8 mouse cellular contexts compared by ENCODE assay signal in the genomic region with DNA sequence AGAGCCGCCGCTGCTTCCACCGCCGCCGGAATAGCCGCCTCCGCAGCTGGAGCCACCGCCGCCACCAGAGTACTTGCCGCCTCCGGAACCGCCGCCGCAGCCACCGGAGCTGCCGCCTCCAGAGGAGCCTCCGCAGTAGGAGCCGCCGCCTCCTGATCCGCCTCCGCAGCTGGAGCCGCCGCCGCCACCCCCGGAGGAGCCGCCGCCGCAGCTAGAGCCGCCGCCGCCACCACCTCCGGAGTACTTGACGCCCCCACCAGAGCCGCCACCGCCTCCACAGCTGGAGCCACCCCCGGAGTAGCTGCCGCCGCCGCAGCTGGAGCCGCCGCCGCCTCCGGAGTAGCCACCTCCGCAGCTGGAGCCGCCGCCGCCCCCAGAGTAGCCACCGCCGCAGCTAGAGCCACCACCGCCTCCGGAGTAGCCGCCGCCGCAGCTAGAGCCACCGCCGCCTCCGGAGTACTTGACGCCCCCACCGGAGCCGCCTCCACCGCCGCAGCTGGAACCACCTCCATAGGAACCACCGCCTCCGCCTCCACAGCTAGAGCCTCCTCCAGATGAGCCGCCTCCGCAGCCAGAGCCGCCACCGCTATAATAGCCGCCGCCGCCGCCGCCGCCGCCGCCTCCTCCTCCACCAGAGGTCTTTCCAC. TPM values are rescaled to one million over a fixed set of nuclear protein-coding genes. Genes with fewer than 3 reads are reported as not detected.
A peak's percentile ranks its signal among the peaks of the same experiment; 100 is the strongest.
DNase-seq lines count a peak whose midpoint lies in the region; ATAC-seq and TF ChIP-seq lines count a peak whose summit lies in the region.

No protein-coding gene starts in this region.

- peak overlapping the region; percentile 63 for H3K9ac ChIP-seq in forebrain, embryonic 12.5 days
- H3K9ac ChIP-seq in heart, postnatal 0 days (replicated peaks; ENCODE audit: low read depth, low read length), result peak overlapping the region; percentile 45
- H3K9ac ChIP-seq in lung, embryonic 14.5 days, result peak overlapping the region; percentile 52

- TF ChIP-seq EP300 in heart, postnatal 0 days (IDR thresholded peaks at IDR 0.05; ENCODE audit: low read depth), result no peak

- no peak for TF ChIP-seq CTCF in C2C12 (IDR thresholded peaks at IDR 0.05; ENCODE audit: control insufficient read depth, insufficient read depth, insufficient read length)
- TF ChIP-seq CTCF in heart, postnatal 0 days (IDR thresholded peaks at IDR 0.05; ENCODE audit: low read depth), result no peak
- no peak for TF ChIP-seq CTCF in layer of hippocampus, adult 2 months (conservative IDR thresholded peaks at IDR 0.05)
- TF ChIP-seq CTCF in lung, embryonic 14.5 days (IDR thresholded peaks at IDR 0.05; ENCODE audit: low read depth), result no peak
- TF ChIP-seq CTCF in olfactory bulb, adult 2 months (IDR thresholded peaks at IDR 0.05; ENCODE audit: insufficient read depth, low read depth, low read length), result no peak

- H3K27ac ChIP-seq in forebrain, embryonic 12.5 days, result peak overlapping the region; percentile 87
- peak overlapping the region; percentile 32; the same call in 1 of the 2 replicates for H3K27ac ChIP-seq in heart, postnatal 0 days (ENCODE audit: low read depth)
- peak overlapping the region; percentile 94 for H3K27ac ChIP-seq in layer of hippocampus, adult 2 months
- H3K27ac ChIP-seq in lung, embryonic 14.5 days (ENCODE audit: low read depth), result no peak overlapping the region
- H3K27ac ChIP-seq in olfactory bulb, adult 2 months (ENCODE audit: insufficient read depth, low read depth, low read length), result peak overlapping the region; percentile 99

- WGBS in forebrain, embryonic 12.5 days, result under 1% methylated on average over 68 of the region's 76 CpGs
- WGBS in heart, postnatal 0 days, result 1% methylated on average over 69 of the region's 76 CpGs
- WGBS in lung, embryonic 14.5 days, result under 1% methylated on average over 67 of the region's 76 CpGs
- WGBS in olfactory bulb, adult 2 months, result under 1% methylated on average over 71 of the region's 76 CpGs

- H3K79me2 ChIP-seq in C2C12 (ENCODE audit: control insufficient read depth, insufficient read depth), result no peaks in the 10 kb centered on the region

- no peaks in the 10 kb centered on the region for H3K36me3 ChIP-seq in C2C12 (ENCODE audit: control insufficient read depth, insufficient read depth)
- H3K36me3 ChIP-seq in forebrain, embryonic 12.5 days (replicated peaks), result no peaks in the 10 kb centered on the region
- H3K36me3 ChIP-seq in heart, postnatal 0 days (replicated peaks; ENCODE audit: control insufficient read depth, insufficient read depth, low read length), result no peaks in the 10 kb centered on the region
- no peaks in the 10 kb centered on the region for H3K36me3 ChIP-seq in lung, embryonic 14.5 days (ENCODE audit: insufficient read depth)

- H3K4me3 ChIP-seq in C2C12 (ENCODE audit: insufficient read depth, poor library complexity, severe bottlenecking), result peak overlapping the region; percentile 34
- H3K4me3 ChIP-seq in forebrain, embryonic 12.5 days (replicated peaks), result peak overlapping the region; percentile 75
- H3K4me3 ChIP-seq in heart, postnatal 0 days (ENCODE audit: low read depth, low read length), result peak overlapping the region; percentile 71
- peak overlapping the region; percentile 71 for H3K4me3 ChIP-seq in layer of hippocampus, adult 2 months
- peak overlapping the region; percentile 67 for H3K4me3 ChIP-seq in lung, embryonic 14.5 days (ENCODE audit: low read depth, low read length)
- H3K4me3 ChIP-seq in olfactory bulb, adult 2 months (ENCODE audit: insufficient read depth, low read depth, low read length), result peak overlapping the region; percentile 89

- H3ac ChIP-seq in C2C12 (ENCODE audit: control insufficient read depth, insufficient read length, low read depth), result peak overlapping the region; percentile 31

- ATAC-seq in forebrain, embryonic 12.5 days (ENCODE audit: low FRiP score), result peak; percentile 79
- peak; percentile 51 for ATAC-seq in heart, postnatal 0 days (ENCODE audit: insufficient read depth, low read depth)
- ATAC-seq in lung, embryonic 14.5 days (ENCODE audit: insufficient read depth), result peak; percentile 78

- H3K9me3 ChIP-seq in forebrain, embryonic 12.5 days, result no peaks in the 10 kb centered on the region
- H3K9me3 ChIP-seq in heart, postnatal 0 days (replicated peaks; ENCODE audit: control insufficient read depth, low read length), result no peaks in the 10 kb centered on the region
- H3K9me3 ChIP-seq in lung, embryonic 14.5 days (ENCODE audit: low read depth, low read length), result no peaks in the 10 kb centered on the region

- peak overlapping the region; percentile 96 for H3K4me2 ChIP-seq in forebrain, embryonic 12.5 days
- peak overlapping the region; percentile 98 for H3K4me2 ChIP-seq in heart, postnatal 0 days (ENCODE audit: low read depth, low read length)
- peak overlapping the region; percentile 97 for H3K4me2 ChIP-seq in lung, embryonic 14.5 days

- no peaks in the 10 kb centered on the region for H3K27me3 ChIP-seq in C2C12 (ENCODE audit: control insufficient read depth, insufficient read depth, insufficient read length)
- peaks cover 40% of the 10 kb centered on the region for H3K27me3 ChIP-seq in forebrain, embryonic 12.5 days
- peaks cover 29% of the 10 kb centered on the region for H3K27me3 ChIP-seq in heart, postnatal 0 days (ENCODE audit: control insufficient read depth, insufficient read depth, low read length)
- H3K27me3 ChIP-seq in lung, embryonic 14.5 days (ENCODE audit: insufficient read depth, low read length), result peaks cover 24% of the 10 kb centered on the region

- 0 out of 2 replicates have a peak, but pooled peaks cover 4% of the 10 kb centered on the region for H3K4me1 ChIP-seq in forebrain, embryonic 12.5 days
- H3K4me1 ChIP-seq in heart, postnatal 0 days (ENCODE audit: control insufficient read depth, insufficient read depth), result no peaks in the 10 kb centered on the region
- H3K4me1 ChIP-seq in lung, embryonic 14.5 days (ENCODE audit: insufficient read depth), result no peaks in the 10 kb centered on the region
- H3K4me1 ChIP-seq in olfactory bulb, adult 2 months (ENCODE audit: control insufficient read depth, insufficient read depth, low read length), result no peaks in the 10 kb centered on the region

- peak; percentile 54 to 60 for DNase-seq in adrenal gland, postnatal 36 days
- peak; percentile 8 for DNase-seq in heart, postnatal 0 days (ENCODE audit: low spot score)
- DNase-seq in layer of hippocampus, adult 2 months (ENCODE audit: low spot score in 2 of 2), result peak; percentile 21 to 22
- peak; percentile 67 for DNase-seq in lung, embryonic 14.5 days
- DNase-seq in urinary bladder, postnatal 25 days (ENCODE audit: low spot score), result peak; percentile 12

- H3K79me3 ChIP-seq in C2C12 (ENCODE audit: low read depth), result no peaks in the 10 kb centered on the region

- TF ChIP-seq POLR2A in olfactory bulb, adult 2 months (IDR thresholded peaks at IDR 0.05; ENCODE audit: insufficient read depth, low read depth, low read length), result no peak

TF ChIP-seq in C2C12, 6 proteins besides CTCF, POLR2A, EP300 and RAD21:
- TF ChIP-seq MYOD1 (IDR thresholded peaks at IDR 0.05; ENCODE audit: control insufficient read depth, insufficient read length, low read depth) (no peak), FOSL1 (IDR thresholded peaks at IDR 0.05; ENCODE audit: insufficient read depth, low read length, poor library complexity, severe bottlenecking) (no peak), USF1 (IDR thresholded peaks at IDR 0.05; ENCODE audit: low read depth) (no peak), MYOG (IDR thresholded peaks at IDR 0.05; ENCODE audit: control insufficient read depth, extremely low read depth, insufficient read length) (no peak), MAX (IDR thresholded peaks at IDR 0.05) (no peak), CEBPB (IDR thresholded peaks at IDR 0.05; ENCODE audit: low read depth) (no peak)
TF ChIP-seq in C2C12: peak in this region for 0.

RNA-seq across cellular contexts. Expression of a gene that starts 1.5 kb away (rescaled TPM):
- 6.9 TPM for polyA plus RNA-seq in C2C12 (2012; fragmentation: generic; extraction: Trizol)
- total RNA-seq in adrenal gland, postnatal 36 days (2021), result under 1 TPM; 0.26 TPM
- polyA plus RNA-seq in forebrain, embryonic 12.5 days (2016; fragmentation: Nextera tagmentation; extraction: Ambion mirVana), result 1.6 TPM in 2 replicates
- not detected in 2 replicates for total RNA-seq in heart, postnatal 0 days (2014; rRNA removed; ENCODE audit: low replicate concordance)
- 0.08 and 0.29 TPM in 2 replicates for polyA plus RNA-seq in heart, postnatal 0 days (2015; fragmentation: Nextera tagmentation; extraction: Ambion mirVana)
- 1 to 10 TPM; 3.5 to 3.6 TPM for total RNA-seq in layer of hippocampus, adult 2 months (2021)
- polyA plus RNA-seq in lung, embryonic 14.5 days (2014; fragmentation: Nextera tagmentation; extraction: Ambion mirVana), result 0.14 and 0.30 TPM in 2 replicates
- polyA plus RNA-seq in olfactory bulb, adult 2 months (2012; ENCODE audit: insufficient read depth, insufficient read length, low replicate concordance, missing spikeins), result not detected in 2 replicates

RNA-seq across cellular contexts. Expression of a gene that starts 42.3 kb away (rescaled TPM):
- polyA plus RNA-seq in C2C12 (2012; fragmentation: generic; extraction: Trizol), result 19.7 TPM
- total RNA-seq in adrenal gland, postnatal 36 days (2021), result not detected
- not detected in 2 replicates for polyA plus RNA-seq in forebrain, embryonic 12.5 days (2016; fragmentation: Nextera tagmentation; extraction: Ambion mirVana)
- not detected in 2 replicates for total RNA-seq in heart, postnatal 0 days (2014; rRNA removed; ENCODE audit: low replicate concordance)
- not detected in 2 replicates for polyA plus RNA-seq in heart, postnatal 0 days (2015; fragmentation: Nextera tagmentation; extraction: Ambion mirVana)
- not detected for total RNA-seq in layer of hippocampus, adult 2 months (2021)
- polyA plus RNA-seq in lung, embryonic 14.5 days (2014; fragmentation: Nextera tagmentation; extraction: Ambion mirVana), result not detected in 2 replicates
- not detected in 2 replicates for polyA plus RNA-seq in olfactory bulb, adult 2 months (2012; ENCODE audit: insufficient read depth, insufficient read length, low replicate concordance, missing spikeins)

Comparison
In these comparisons a context has a peak if more than half of its experiments do, and no peak if none do; other contexts are left out.
1. H3K4me3 ChIP-seq: peak in every context shown above with its lines; median percentile 89 in olfactory bulb, adult 2 months; 75 in forebrain, embryonic 12.5 days; 71 in heart, postnatal 0 days; 71 in layer of hippocampus, adult 2 months; 67 in lung, embryonic 14.5 days; 34 in C2C12.
2. DNase-seq: peak in every context shown above with its lines; median percentile 67 in lung, embryonic 14.5 days; 57 in adrenal gland, postnatal 36 days; 22 in layer of hippocampus, adult 2 months; 12 in urinary bladder, postnatal 25 days; 8 in heart, postnatal 0 days.
3. RNA of a gene that starts 42.3 kb away (polyA plus RNA-seq): 19.7 TPM in C2C12 (single experiment); not detected in forebrain, embryonic 12.5 days, not detected in heart, postnatal 0 days, not detected in lung, embryonic 14.5 days and not detected in olfactory bulb, adult 2 months; every median in the first group is over 10 times any median in the second.
4. Peak in every context shown above with its lines, with median percentiles within 50 percentile points of each other: ATAC-seq, H3K4me2 ChIP-seq and H3K9ac ChIP-seq.